Mouse (Mus musculus) neural tube, embryonic 13.5 days (tissue): ENCODE measurements at regions not wholly inside any gene's neighbourhood (a gene's known extent, or its start where the extent isn't known, plus 50 kb on each side); places are given as distances from the start of the nearest gene placed in this dataset.
"Not testable (repeated sequence)": the region's sequence is repeated elsewhere in the genome, so short reads cannot be mapped to it uniquely, and the experiment has no call there.

Experiments used
- ATAC-seq: fragments of 200-750 bp; cut with Nextera tagmentation; 2 replicates; pipeline ENCODE4 v1.8.0; 2017; ENCODE audit warnings: low read depth, mild to moderate bottlenecking, moderate TSS enrichment, moderate library complexity
- H3K27ac ChIP-seq: fragments of 300-500 bp; sonication (generic); replicated peaks from 2 replicates; pipeline ENCODE4 v1.5.1; 2015; ENCODE audit warnings: moderate library complexity, mild to moderate bottlenecking, inconsistent platforms
- H3K27me3 ChIP-seq: fragments of 300-500 bp; sonication (generic); 2 replicates; pipeline ENCODE4 v1.6.1; 2015; ENCODE audit warnings: mild to moderate bottlenecking, inconsistent platforms
- H3K36me3 ChIP-seq: fragments of 300-500 bp; sonication (generic); 2 replicates; pipeline ENCODE4 v1.6.1; 2015; ENCODE audit warnings: mild to moderate bottlenecking, inconsistent platforms
- H3K4me1 ChIP-seq: fragments of 300-500 bp; sonication (generic); replicated peaks from 2 replicates; pipeline ENCODE4 v1.6.1; 2015; ENCODE audit warnings: inconsistent platforms
- H3K4me2 ChIP-seq: fragments of 300-500 bp; sonication (generic); 2 replicates; pipeline ENCODE4 v1.6.1; 2015; ENCODE audit warnings: inconsistent platforms, mild to moderate bottlenecking, moderate library complexity
- H3K4me3 ChIP-seq: fragments of 300-500 bp; sonication (generic); 2 replicates; pipeline ENCODE4 v1.5.1; 2015; ENCODE audit warnings: mild to moderate bottlenecking, inconsistent platforms
- H3K9ac ChIP-seq: fragments of 300-500 bp; sonication (generic); 2 replicates; pipeline ENCODE4 v1.6.1; 2015; ENCODE audit warnings: moderate library complexity, mild to moderate bottlenecking, inconsistent platforms
- H3K9me3 ChIP-seq: fragments of 300-500 bp; sonication (generic); 2 replicates; pipeline ENCODE4 v1.6.1; 2016; ENCODE audit warnings: inconsistent platforms
- WGBS: fragments of 180-500 bp; shearing (Covaris S2); methylation state at CpG from one replicate; pipeline ENCODE4 v1.1.7; 2015; 5-methylcytosine and 5-hydroxymethylcytosine counted together

GRCm38 (mm10) chr1:88786066-88786465 is 84.0 kb upstream of the Arl4c start:
- Histone ChIP-seq H3K4me2 (no peak overlapping the region), H3K9me3 (no peaks in the 10 kb centered on the region; the same call in 1 of the 2 replicates), H3K36me3 (no peaks in the 10 kb centered on the region), H3K4me1 (peaks cover 14% of the 10 kb centered on the region), H3K4me3 (no peak overlapping the region), H3K27me3 (no peaks in the 10 kb centered on the region), H3K9ac (no peak overlapping the region), H3K27ac (no peak overlapping the region)
- 92% methylated on average over 14 of the region's 14 CpGs for WGBS
- no peak for ATAC-seq

GRCm38 (mm10) chr1:88790674-88791073 is 88.7 kb upstream of the Arl4c start:
- Histone ChIP-seq H3K9ac (no peak overlapping the region), H3K27me3 (no peaks in the 10 kb centered on the region), H3K36me3 (no peaks in the 10 kb centered on the region), H3K27ac (no peak overlapping the region), H3K4me2 (no peak overlapping the region), H3K4me1 (no peaks in the 10 kb centered on the region), H3K4me3 (no peak overlapping the region), H3K9me3 (no peaks in the 10 kb centered on the region; the same call in 1 of the 2 replicates)
- WGBS, result 74% methylated on average over 7 of the region's 7 CpGs
- ATAC-seq, result no peak

GRCm38 (mm10) chr1:88794926-88795325 is 92.9 kb upstream of the Arl4c start:
- 79% methylated on average over 10 of the region's 10 CpGs for WGBS
- no peak for ATAC-seq
- H3K9me3 ChIP-seq, result no peaks in the 10 kb centered on the region

GRCm38 (mm10) chr1:88798473-88798872 is 96.5 kb upstream of the Arl4c start:
- Histone ChIP-seq H3K27ac (no peak overlapping the region), H3K4me2 (no peak overlapping the region), H3K4me3 (no peak overlapping the region), H3K27me3 (no peaks in the 10 kb centered on the region), H3K4me1 (peaks cover 26% of the 10 kb centered on the region), H3K9me3 (0 out of 2 replicates have a peak, but pooled peaks cover 6% of the 10 kb centered on the region), H3K36me3 (no peaks in the 10 kb centered on the region), H3K9ac (no peak overlapping the region)
- no peak for ATAC-seq
- 75% methylated on average over 14 of the region's 14 CpGs for WGBS

More at GRCm38 (mm10) chr1:88794926-88795325, 92.9 kb upstream of the Arl4c start:
- Histone ChIP-seq H3K9ac (no peak overlapping the region), H3K27ac (no peak overlapping the region), H3K4me3 (no peak overlapping the region), H3K27me3 (no peaks in the 10 kb centered on the region), H3K4me1 (peaks cover 16% of the 10 kb centered on the region), H3K36me3 (no peaks in the 10 kb centered on the region), H3K4me2 (no peak overlapping the region)

- H3K9ac ChIP-seq, result no peak overlapping the region
- no peak overlapping the region for H3K27ac ChIP-seq
- no peaks in the 10 kb centered on the region for H3K36me3 ChIP-seq
- H3K4me1 ChIP-seq, result peaks cover 26% of the 10 kb centered on the region
- WGBS, result 28% methylated on average over 8 of the region's 8 CpGs
- H3K4me3 ChIP-seq, result no peak overlapping the region
- no peak overlapping the region for H3K4me2 ChIP-seq
- H3K27me3 ChIP-seq, result no peaks in the 10 kb centered on the region
- no peak for ATAC-seq
- 0 out of 2 replicates have a peak, but pooled peaks cover 6% of the 10 kb centered on the region for H3K9me3 ChIP-seq
Observed at GRCm38 (mm10) chr1:88798874-88799273, 96.9 kb upstream of the Arl4c start.

- H3K4me3 ChIP-seq, result no peak overlapping the region
- WGBS, result 14% methylated on average over 7 of the region's 7 CpGs
- H3K36me3 ChIP-seq, result no peaks in the 10 kb centered on the region
- no peak overlapping the region for H3K9ac ChIP-seq
- no peak overlapping the region for H3K4me2 ChIP-seq
- peaks cover 26% of the 10 kb centered on the region for H3K4me1 ChIP-seq
- H3K27ac ChIP-seq, result no peak overlapping the region
- 0 out of 2 replicates have a peak, but pooled peaks cover 6% of the 10 kb centered on the region for H3K9me3 ChIP-seq
- no peaks in the 10 kb centered on the region for H3K27me3 ChIP-seq
- no peak for ATAC-seq
Observed at GRCm38 (mm10) chr1:88799343-88799742, 97.3 kb upstream of the Arl4c start.

- H3K4me1 ChIP-seq, result peaks cover 26% of the 10 kb centered on the region
- H3K4me3 ChIP-seq, result no peak overlapping the region
- ATAC-seq, result no peak
- H3K36me3 ChIP-seq, result no peaks in the 10 kb centered on the region
- H3K27me3 ChIP-seq, result no peaks in the 10 kb centered on the region
- H3K4me2 ChIP-seq, result no peak overlapping the region
- WGBS, result 21% methylated on average over 7 of the region's 8 CpGs
- H3K9me3 ChIP-seq, result 0 out of 2 replicates have a peak, but pooled peaks cover 6% of the 10 kb centered on the region
- H3K27ac ChIP-seq, result no peak overlapping the region
- H3K9ac ChIP-seq, result no peak overlapping the region
Observed at GRCm38 (mm10) chr1:88799789-88800188, 97.8 kb upstream of the Arl4c start.

GRCm38 (mm10) chr1:88800411-88800810 is 98.4 kb upstream of the Arl4c start:
- 0 out of 2 replicates have a peak, but pooled peaks cover 6% of the 10 kb centered on the region for H3K9me3 ChIP-seq
- WGBS, result 21% methylated on average over 5 of the region's 5 CpGs
- no peak overlapping the region for H3K9ac ChIP-seq
- no peaks in the 10 kb centered on the region for H3K36me3 ChIP-seq
- H3K4me3 ChIP-seq, result no peak overlapping the region
- H3K27me3 ChIP-seq, result no peaks in the 10 kb centered on the region
- no peak overlapping the region for H3K27ac ChIP-seq
- no peak overlapping the region for H3K4me2 ChIP-seq
- ATAC-seq, result no peak
- peaks cover 26% of the 10 kb centered on the region for H3K4me1 ChIP-seq

- H3K27ac ChIP-seq, H3K4me3 ChIP-seq, H3K36me3 ChIP-seq, H3K4me2 ChIP-seq, H3K9ac ChIP-seq, H3K9me3 ChIP-seq, H3K27me3 ChIP-seq, ATAC-seq: not testable (repeated sequence)
- peaks cover 26% of the 10 kb centered on the region for H3K4me1 ChIP-seq
Observed at GRCm38 (mm10) chr1:88801151-88801550, 99.1 kb upstream of the Arl4c start.

GRCm38 (mm10) chr1:88806960-88807359 is 104.9 kb upstream of the Arl4c start:
- ATAC-seq, result no peak
- H3K9ac ChIP-seq, result no peak overlapping the region
- 0 out of 2 replicates have a peak, but pooled peaks cover 6% of the 10 kb centered on the region for H3K9me3 ChIP-seq
- WGBS, result 64% methylated on average over 6 of the region's 6 CpGs
- H3K27ac ChIP-seq, result no peak overlapping the region
- no peaks in the 10 kb centered on the region for H3K27me3 ChIP-seq
- no peak overlapping the region for H3K4me3 ChIP-seq
- no peak overlapping the region for H3K4me2 ChIP-seq
- H3K36me3 ChIP-seq, result no peaks in the 10 kb centered on the region
- H3K4me1 ChIP-seq, result peaks cover 16% of the 10 kb centered on the region

GRCm38 (mm10) chr1:88807901-88808300 is 105.9 kb upstream of the Arl4c start:
- Histone ChIP-seq H3K4me2 (no peak overlapping the region), H3K36me3 (no peaks in the 10 kb centered on the region), H3K4me3 (no peak overlapping the region), H3K9me3 (0 out of 2 replicates have a peak, but pooled peaks cover 5% of the 10 kb centered on the region), H3K27ac (no peak overlapping the region), H3K4me1 (peaks cover 20% of the 10 kb centered on the region), H3K27me3 (no peaks in the 10 kb centered on the region), H3K9ac (no peak overlapping the region)
- ATAC-seq, result no peak
- WGBS, result 84% methylated on average over 6 of the region's 6 CpGs

- no peaks in the 10 kb centered on the region for H3K27me3 ChIP-seq
Observed at GRCm38 (mm10) chr1:88808508-88808907, 106.5 kb upstream of the Arl4c start.

GRCm38 (mm10) chr1:88809756-88810155 is 107.7 kb upstream of the Arl4c start:
- no peaks in the 10 kb centered on the region for H3K36me3 ChIP-seq
- no peak overlapping the region for H3K4me2 ChIP-seq
- H3K27ac ChIP-seq, result peak overlapping the region; percentile 43; the same call in 1 of the 2 replicates
- WGBS, result 24% methylated on average over 2 of the region's 2 CpGs
- no peak overlapping the region for H3K9ac ChIP-seq
- H3K4me1 ChIP-seq, result peaks cover 30% of the 10 kb centered on the region
- H3K27me3 ChIP-seq, result no peaks in the 10 kb centered on the region
- no peak for ATAC-seq
- H3K9me3 ChIP-seq, result no peaks in the 10 kb centered on the region
- no peak overlapping the region for H3K4me3 ChIP-seq

More at GRCm38 (mm10) chr1:88808508-88808907, 106.5 kb upstream of the Arl4c start:
- H3K9me3 ChIP-seq, result no peaks in the 10 kb centered on the region
- WGBS, result 23% methylated on average over 3 of the region's 3 CpGs
- ATAC-seq, result no peak
- peaks cover 26% of the 10 kb centered on the region for H3K4me1 ChIP-seq
- no peak overlapping the region for H3K9ac ChIP-seq
- no peak overlapping the region for H3K27ac ChIP-seq
- H3K4me2 ChIP-seq, result no peak overlapping the region
- H3K36me3 ChIP-seq, result no peaks in the 10 kb centered on the region
- no peak overlapping the region for H3K4me3 ChIP-seq
